Mouse (Mus musculus): Measurements from ENCODE around the gene Gramd1c.

- TF ChIP-seq POLR2A (IDR thresholded peaks at IDR 0.05; ENCODE audit: borderline replicate concordance, extremely low read depth, insufficient read depth, insufficient read length, poor library complexity, severe bottlenecking) (no peak), CTCF (IDR thresholded peaks at IDR 0.05; ENCODE audit: borderline replicate concordance, extremely low read depth, insufficient read depth, insufficient read length) (no peak)
Observed at GRCm38 (mm10) chr16:44015416-44016158, 47.6 kb downstream of the Gramd1c start.

Data from brain, embryonic 14.5 days (tissue).